Mouse (Mus musculus) testis, postnatal 14 days (tissue): ENCODE data around the gene Slc25a45.

Experiments used
- DNase-seq: peaks from one replicate; pipeline ENCODE4 v3.0.0; 2021; ENCODE audit warnings: low spot score

Slc25a45 gene

GRCm38 (mm10) chr19:5840890-5841388 lies 36.7 kb upstream of the Slc25a45 start:
- DNase-seq: no peak

GRCm38 (mm10) chr19:5841389-5841946 lies 36.1 kb upstream of the Slc25a45 start:
- DNase-seq: no peak

- DNase-seq: no peak
These were observed 35.4 kb upstream of the Slc25a45 start for GRCm38 (mm10) chr19:5841999-5842784.

GRCm38 (mm10) chr19:5842785-5843730 lies 34.5 kb upstream of the Slc25a45 start:
- DNase-seq: no peak

GRCm38 (mm10) chr19:5843781-5844691 lies 33.6 kb upstream of the Slc25a45 start:
- DNase-seq: no peak

GRCm38 (mm10) chr19:5844831-5845318 lies 32.7 kb upstream of the Slc25a45 start:
- DNase-seq: no peak

GRCm38 (mm10) chr19:5845319-5846135 lies 32.1 kb upstream of the Slc25a45 start:
- DNase-seq: peak; percentile 88

- DNase-seq: no peak
These were observed 31.5 kb upstream of the Slc25a45 start for GRCm38 (mm10) chr19:5846154-5846553.

- DNase-seq: peak; percentile 80
These were observed 30.9 kb upstream of the Slc25a45 start for GRCm38 (mm10) chr19:5846557-5847305.

- DNase-seq: no peak
These were observed 30.3 kb upstream of the Slc25a45 start for GRCm38 (mm10) chr19:5847306-5847796.

- no peak for DNase-seq
These were observed 29.4 kb upstream of the Slc25a45 start for GRCm38 (mm10) chr19:5848032-5848825.

- no peak for DNase-seq
These were observed 28.6 kb upstream of the Slc25a45 start for GRCm38 (mm10) chr19:5848826-5849672.

GRCm38 (mm10) chr19:5849843-5850527 lies 27.6 kb upstream of the Slc25a45 start:
- DNase-seq: peak; percentile 83

GRCm38 (mm10) chr19:5850860-5851259 lies 26.7 kb upstream of the Slc25a45 start:
- no peak for DNase-seq

- DNase-seq: no peak
These were observed 26.1 kb upstream of the Slc25a45 start for GRCm38 (mm10) chr19:5851481-5851971.

- no peak for DNase-seq
These were observed 25.4 kb upstream of the Slc25a45 start for GRCm38 (mm10) chr19:5852035-5852722.
